Mouse (Mus musculus) bone marrow macrophage, adult 2 months (primary cell): ENCODE results near the gene Lrtm2.

Source experiments
- CTCF ChIP-seq: IDR thresholded peaks from 2 replicates; pipeline ENCODE4 v1.5.1; 2012; ENCODE audit warnings: low read depth, mild to moderate bottlenecking, low read length, moderate library complexity
- POLR2A ChIP-seq: IDR thresholded peaks from 2 replicates; pipeline ENCODE4 v1.6.1; 2012; ENCODE audit warnings: mild to moderate bottlenecking, low read depth, low read length, borderline replicate concordance

GRCm38 (mm10) chr6:119337287-119337686, 6.7 kb upstream of the Lrtm2 start:
- TF ChIP-seq CTCF, result no peak
- TF ChIP-seq POLR2A, result no peak
